Mouse (Mus musculus) C2C12 (cell line): ENCODE measurements around the gene Plppr2.

Source experiments
- CEBPB ChIP-seq: IDR thresholded peaks from one replicate; pipeline ENCODE4 v1.6.1; 2011; ENCODE audit warnings: low read depth, mild to moderate bottlenecking, control low read depth, moderate library complexity
- CTCF ChIP-seq: IDR thresholded peaks from one replicate; pipeline ENCODE4 v1.5.1; 2011; ENCODE audit not compliant: control insufficient read depth, insufficient read depth, insufficient read length
- MAX ChIP-seq: IDR thresholded peaks from one replicate; pipeline ENCODE4 v1.6.1; 2011; ENCODE audit warnings: mild to moderate bottlenecking, control low read depth
- MYOD1 ChIP-seq: IDR thresholded peaks from one replicate; pipeline ENCODE4 v1.6.1; 2011; ENCODE audit warnings: low read depth; ENCODE audit not compliant: control insufficient read depth, insufficient read length
- USF1 ChIP-seq: IDR thresholded peaks from one replicate; pipeline ENCODE4 v1.6.1; 2011; ENCODE audit warnings: low read depth, mild to moderate bottlenecking, control low read depth, moderate library complexity

DNA sequence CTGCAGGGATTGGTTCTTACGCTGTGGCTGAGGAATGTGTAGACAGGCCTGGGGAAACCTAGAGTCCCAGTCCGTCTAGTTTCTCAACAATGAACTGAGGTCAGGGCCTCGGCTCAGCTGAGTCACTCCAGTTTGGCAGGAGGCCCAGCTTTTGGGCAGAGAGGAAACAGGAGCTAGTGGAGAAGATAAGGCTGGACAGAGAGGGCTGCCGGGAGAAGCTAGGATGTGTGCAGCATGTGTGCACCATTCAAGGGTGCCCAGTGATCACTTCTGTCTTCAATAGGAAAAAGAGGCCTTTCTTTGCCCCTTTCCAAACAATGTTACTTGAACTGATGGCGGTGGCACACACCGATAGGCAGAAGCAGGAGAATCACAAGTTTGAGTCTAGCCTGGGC is 12.7 kb upstream of the Plppr2 start:
- TF ChIP-seq CTCF (no peak), USF1 (no peak), CEBPB (peak; percentile 72), MAX (no peak), MYOD1 (no peak)
